Mouse (Mus musculus) adrenal gland, adult (tissue): ENCODE results near the gene Dleu7.

Experiments
- DNase-seq, 2 experiments: peaks; one replicate each; pipeline ENCODE4 v3.0.0; 2022 to 2023; ENCODE audit warnings: low spot score in 1 of 2; ENCODE audit not compliant: inconsistent age in 2 of 2

The Dleu7 gene

DNA sequence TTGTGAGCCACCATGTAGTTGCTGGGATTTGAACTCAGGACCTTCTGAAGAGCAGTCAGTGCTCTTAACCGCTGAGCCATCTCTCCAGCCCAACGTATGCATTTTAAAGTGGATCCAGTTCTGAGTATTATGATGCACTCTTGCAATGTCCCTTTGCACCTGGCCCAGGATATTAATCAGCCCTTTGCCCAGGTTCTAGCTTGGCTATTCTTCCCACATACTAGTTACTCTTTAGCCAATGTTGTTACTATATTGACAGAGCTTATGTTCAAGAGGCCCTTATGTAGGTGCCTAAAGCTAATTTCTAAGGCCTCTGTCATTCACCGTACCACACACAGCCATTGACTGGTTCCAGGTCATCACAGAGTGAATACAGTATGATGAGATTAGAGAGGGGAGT, 4.1 kb downstream of the Dleu7 start:
- no peak for DNase-seq

- no peak for DNase-seq
Observed at GRCm38 (mm10) chr14:62282974-62283373, 9.9 kb downstream of the Dleu7 start.

DNA sequence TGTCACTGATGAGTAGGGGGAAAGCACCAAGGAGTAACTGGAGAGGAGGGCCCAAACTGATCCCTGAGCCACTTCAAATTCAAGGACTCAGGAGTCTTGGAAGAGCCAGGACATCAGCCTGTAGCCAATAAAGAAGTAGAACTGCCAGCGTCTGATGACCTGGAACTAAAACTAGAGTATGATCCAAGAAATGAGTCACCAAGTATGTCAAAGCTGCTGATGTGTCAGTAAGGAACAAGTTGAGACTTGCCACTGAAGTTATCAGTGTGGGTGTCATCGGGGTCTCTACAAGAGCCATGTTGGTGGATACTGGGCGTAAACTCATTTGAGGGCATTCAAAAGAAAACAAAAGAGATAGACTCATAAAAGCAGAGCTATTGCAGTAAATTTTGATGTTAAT, 19.2 kb downstream of the Dleu7 start:
- peak in 1 of 2 experiments; percentile 35 for DNase-seq

DNA sequence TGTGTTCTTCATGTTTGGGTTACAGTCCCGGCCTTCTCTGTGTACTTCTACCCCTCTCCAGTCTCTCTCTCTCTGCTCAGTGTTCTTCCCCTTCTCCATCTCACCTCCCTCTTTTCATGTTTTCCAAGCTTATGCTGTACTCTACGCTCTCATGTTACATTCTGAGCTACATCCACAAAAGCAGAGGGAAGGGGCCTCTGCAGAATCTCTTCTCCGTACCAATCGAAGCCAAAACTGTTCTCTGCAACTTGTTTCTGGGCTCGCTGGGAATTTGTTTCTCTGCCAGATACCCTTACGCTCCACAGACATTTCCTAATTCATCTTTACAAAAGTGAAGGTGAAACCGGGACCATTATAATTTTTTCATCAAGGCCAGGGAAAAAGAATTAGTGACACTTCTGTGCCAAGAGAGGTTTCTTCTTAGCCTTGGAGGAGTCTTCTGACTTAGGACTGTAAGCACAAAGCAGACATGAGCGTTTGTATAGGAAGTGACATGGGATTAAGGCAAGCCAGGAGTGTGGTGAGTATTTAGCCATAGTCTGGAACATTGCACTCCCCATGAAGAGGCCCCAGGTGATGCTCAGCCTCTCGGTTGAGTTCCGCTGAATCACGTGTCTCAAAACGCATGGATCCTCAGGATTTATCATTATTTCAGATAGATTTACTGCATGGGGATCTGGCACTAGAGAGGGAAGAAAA, 22.0 kb downstream of the Dleu7 start:
- no peak for DNase-seq

GRCm38 (mm10) chr14:62258978-62259536, 33.8 kb downstream of the Dleu7 start:
- no peak for DNase-seq

DNA sequence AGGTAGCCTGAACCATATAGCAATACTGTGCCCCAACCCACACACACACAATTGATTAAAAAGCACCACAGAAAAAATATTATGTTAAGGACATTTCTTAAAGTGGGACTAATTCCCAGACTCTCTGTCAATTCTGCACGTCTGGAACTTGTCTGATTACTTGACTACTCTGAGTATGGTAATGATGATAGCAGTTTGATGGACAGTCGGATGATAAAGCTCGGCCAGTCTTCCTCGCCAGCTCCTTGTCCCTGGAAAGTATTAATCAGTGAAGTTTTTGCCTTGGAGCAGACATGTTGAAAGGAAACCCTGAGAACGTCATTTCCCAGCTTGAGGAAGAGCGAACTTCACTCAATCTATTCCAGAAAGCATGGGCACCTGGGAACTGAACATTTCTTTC, 34.7 kb downstream of the Dleu7 start:
- no peak for DNase-seq

DNA sequence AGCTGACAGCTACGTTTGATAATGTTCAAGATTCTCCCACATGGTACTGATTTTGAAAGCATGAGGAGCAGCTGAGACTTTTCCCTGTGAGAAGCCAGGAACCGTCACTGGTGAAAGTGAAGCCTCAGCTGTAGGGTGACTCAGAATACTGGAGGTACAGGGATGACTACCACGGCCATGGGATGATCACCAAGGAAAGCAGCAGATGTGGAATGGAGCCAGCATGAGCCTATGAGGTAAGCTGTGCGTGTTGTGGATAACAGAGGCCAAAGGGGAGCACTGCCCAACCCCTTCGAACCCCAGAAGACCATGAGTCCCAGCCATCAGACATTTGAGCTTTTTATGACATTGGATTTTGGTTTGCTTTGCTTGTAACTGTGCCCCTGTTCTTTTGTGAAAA, 36.8 kb downstream of the Dleu7 start:
- peak; percentile 38 to 79 for DNase-seq

GRCm38 (mm10) chr14:62254371-62254770, 38.5 kb downstream of the Dleu7 start:
- no peak for DNase-seq

DNA sequence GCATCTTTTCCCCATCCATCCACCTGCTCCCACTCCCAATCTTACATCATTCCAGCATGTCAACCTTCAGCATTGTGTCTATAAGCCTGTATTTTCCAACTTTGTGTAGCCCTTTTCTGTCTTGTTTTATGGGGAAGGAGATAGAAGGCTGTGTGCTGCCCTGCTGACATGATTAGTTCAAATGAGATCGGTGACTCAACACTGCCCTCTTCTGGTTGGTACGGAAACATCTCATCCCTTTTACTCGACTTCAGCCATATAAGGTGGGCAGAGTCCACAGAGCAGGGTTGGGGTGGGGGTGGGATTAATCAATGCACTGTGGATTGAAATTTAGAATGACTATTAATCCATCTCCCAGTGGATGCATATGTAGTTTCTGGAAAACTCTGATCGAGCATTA, 40.8 kb downstream of the Dleu7 start:
- DNase-seq: peak; percentile 44 to 86

DNA sequence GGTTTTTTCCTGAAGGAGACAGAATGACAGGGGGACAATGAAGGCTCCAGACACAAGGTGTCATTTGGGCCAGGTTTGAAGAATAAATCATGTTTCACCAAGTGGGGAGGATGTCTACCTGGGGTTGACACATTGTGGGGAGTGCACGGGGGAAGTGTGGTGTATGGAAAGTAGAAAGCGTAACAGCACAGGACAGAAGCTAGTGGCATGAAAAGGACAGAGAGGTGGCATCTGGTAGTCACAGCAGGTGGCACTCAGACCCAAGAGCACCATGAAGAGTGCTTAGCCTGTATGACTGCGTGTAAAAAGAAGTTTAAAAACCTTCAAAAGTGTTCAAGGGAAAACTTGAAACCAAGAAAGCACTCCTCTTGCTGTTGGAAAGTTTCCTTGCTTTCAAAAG, 42.8 kb downstream of the Dleu7 start:
- no peak for DNase-seq

DNA sequence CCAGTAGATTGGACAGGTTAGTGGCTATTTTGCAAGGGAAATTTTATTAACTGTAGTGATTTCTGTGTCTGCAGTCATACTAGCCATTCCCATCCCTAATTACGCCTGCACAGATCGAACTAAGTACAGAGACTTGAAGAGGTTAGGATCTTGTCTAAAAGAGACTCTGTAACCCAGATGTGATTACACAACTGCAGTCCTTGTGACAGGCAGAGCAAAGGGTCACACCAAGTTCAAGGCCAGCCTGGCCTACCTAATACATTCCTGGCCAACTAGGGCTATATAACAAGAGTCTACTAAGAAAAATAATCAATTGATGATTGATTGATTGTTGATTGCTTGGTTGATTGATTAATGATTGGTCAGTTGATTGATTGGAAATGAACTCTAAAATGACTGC, 43.6 kb downstream of the Dleu7 start:
- DNase-seq: no peak

DNA sequence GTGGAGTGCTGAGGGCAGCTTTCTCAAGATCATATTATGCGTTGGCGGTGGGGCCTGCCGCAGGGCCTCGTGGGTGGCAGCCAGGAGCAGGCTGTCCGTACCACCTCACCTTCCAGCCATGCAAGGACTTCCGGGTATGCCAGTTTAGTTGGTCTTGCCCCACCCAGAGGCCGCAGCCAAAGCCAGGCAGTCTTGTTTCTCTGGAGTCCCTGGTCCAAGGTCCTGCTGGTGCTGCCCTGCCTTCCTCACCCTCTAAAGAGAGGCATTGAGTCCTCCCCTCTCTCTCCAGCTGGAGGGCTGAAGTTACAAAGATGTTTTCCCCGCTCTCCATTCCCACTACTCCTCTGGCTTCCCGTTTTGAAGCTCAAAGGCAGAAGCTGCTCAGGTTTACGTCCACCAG, 44.1 kb downstream of the Dleu7 start:
- peak in 1 of 2 experiments; percentile 46 for DNase-seq

GRCm38 (mm10) chr14:62248345-62248744, 44.5 kb downstream of the Dleu7 start:
- peak in 1 of 2 experiments; percentile 51 for DNase-seq

- DNase-seq: peak in 1 of 2 experiments; percentile 44
Observed at GRCm38 (mm10) chr14:62245557-62245956, 47.3 kb downstream of the Dleu7 start.

DNA sequence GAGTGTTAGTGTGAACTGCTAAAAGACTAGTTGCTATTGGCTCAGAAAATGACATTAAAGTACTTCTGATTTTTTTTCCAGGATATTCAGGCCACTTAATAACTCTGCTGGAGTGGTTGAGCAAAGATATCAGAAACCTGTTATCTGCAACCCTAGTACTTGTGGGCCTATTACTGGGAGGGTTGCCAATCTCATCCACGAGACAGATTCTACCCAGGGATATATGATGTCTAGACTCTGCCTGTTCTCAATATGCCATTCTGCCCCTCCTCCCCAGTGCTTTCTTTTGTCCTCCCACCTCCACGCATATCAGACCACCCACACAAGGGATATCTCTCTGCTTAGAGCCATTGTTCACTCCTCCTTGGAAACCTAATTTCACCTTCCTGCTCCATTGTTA, 49.3 kb downstream of the Dleu7 start:
- DNase-seq: no peak

DNA sequence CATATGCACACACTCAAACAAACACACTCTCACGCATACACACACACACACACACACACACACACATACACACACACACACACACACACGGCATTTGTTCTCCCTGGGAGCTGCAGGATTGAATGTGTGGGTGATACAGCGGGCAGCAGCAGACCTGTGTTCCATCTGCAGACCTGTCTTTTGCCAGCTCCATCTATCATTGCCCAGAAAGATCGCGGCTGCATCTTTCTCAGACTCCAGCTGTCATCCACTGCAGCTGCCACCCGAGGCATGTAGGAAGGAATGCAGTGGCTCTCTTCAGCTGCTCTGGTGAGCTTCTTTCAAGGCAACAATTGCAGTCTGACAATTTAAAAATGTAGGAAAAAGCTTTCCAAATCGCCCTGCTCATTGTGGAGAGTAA, 56.9 kb downstream of the Dleu7 start:
- no peak for DNase-seq

DNA sequence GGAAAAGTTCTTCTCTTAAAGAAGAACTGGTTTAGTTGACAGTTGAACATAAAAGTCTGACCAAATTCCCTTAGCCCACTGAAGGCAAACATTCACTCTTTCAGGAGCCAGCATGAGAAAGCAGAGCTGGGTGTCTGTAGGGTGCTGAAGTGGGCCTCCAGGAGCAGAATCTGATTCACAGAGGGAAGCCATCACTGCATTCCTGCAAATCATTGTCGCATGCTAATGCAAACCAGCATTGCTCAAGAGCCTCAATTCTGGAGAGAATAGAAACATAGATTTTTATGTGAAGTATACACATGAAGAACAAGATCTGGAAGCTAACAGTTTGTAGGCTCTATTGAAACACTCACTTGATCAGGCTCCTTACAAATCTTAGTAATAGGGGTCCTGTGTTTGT, 57.6 kb downstream of the Dleu7 start:
- no peak for DNase-seq

DNA sequence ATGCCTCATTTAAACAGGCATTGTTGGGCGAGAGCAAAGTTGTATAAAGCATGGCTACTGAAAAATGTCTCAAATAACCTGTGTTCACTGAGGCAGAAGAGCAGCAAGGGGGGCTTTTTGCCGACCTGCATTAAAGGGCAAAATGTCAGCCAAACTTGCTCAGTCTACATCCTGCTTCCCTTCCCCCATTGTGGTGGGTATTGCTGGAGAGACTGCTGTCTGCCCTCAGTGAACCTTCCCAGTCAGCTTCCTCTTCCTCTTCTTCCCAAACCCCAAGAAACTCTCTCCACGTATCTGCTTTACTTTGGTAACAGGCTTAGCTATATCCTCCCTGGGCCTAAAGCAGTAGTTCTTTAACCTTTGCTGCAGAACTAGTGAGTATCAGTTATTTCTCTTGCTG, 61.9 kb downstream of the Dleu7 start:
- no peak for DNase-seq

DNA sequence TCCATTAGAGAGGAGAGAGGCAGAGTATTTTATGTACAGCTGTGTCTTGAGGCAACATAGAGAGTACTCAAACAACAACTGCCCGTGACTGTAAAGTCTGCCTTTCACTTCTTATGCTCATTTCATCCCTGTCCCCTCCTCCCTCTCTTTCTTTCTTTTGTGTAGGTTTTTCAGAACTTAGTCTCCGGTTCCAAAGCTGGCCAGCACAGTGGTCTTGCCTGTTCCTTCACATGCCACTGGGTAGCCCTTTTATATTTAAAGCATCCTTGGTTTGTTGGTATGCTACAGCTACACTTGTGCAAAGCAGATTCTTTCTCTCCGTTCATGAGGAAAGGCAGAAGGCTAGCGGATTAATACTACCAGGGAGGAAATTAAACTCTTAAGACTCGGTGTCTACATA, 65.7 kb downstream of the Dleu7 start:
- DNase-seq: no peak

- peak in 1 of 2 experiments; percentile 46 for DNase-seq
Observed at GRCm38 (mm10) chr14:62226576-62227047, 66.2 kb downstream of the Dleu7 start.
